Mouse (Mus musculus): ENCODE results near the gene Pdgfd.

DNA sequence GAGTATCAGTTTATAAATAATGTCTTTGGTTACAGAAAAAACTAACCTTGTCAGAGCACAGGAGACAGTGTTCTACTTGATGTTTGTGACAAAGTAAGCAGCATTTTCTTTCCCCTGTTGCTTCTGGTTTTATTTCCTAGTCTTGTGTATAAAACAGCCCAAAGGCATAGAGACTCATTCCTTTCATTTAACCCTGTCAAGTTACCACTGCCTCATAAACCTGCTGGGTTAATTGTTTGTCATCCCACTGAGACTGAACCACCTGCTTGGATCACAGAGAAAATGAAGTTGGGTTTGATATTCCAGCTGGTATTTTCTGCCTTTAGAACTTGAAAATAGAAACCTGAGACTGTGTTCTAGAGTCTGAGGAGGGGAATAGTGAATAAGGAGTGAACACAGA, 172.4 kb downstream of the Pdgfd start:
- TF ChIP-seq CTCF (IDR thresholded peaks at IDR 0.05; ENCODE audit: low read depth) (no peak), EP300 (optimal IDR thresholded peaks at IDR 0.05) (no peak)

All from stomach, postnatal 0 days (tissue).